Mouse (Mus musculus) lung, postnatal 0 days (tissue): ENCODE measurements at regions not wholly inside any gene's neighbourhood (a gene's known extent, or its start where the extent isn't known, plus 50 kb on each side); places are given as distances from the start of the nearest gene placed in this dataset.

ENCODE experiments used
- CTCF ChIP-seq: IDR thresholded peaks from 2 replicates; pipeline ENCODE4 v1.5.1; 2016; ENCODE audit warnings: antibody characterized with exemption, mild to moderate bottlenecking
- EP300 ChIP-seq: IDR thresholded peaks from 2 replicates; pipeline ENCODE4 v1.6.1; 2016; ENCODE audit warnings: antibody characterized with exemption, mild to moderate bottlenecking, control low read depth

DNA sequence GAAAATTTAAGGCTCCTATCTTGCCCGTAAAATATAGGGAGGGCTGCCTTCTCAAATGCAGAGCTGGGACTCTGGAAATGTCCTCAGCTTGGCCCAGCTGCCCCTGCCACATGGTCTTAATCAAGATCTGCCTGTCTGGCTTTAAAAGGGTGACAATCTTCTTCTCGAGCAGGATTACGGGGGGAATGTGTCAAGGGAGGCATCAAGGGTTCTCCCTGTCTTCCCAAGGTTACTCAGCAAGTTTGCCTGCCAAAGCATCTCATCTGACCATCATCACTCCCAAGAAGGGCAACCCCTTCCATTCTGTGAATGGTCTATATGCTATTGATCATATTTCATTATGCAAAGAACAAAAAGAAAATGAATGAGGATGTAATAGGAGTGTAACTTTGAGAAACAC, 60.2 kb upstream of the Map3k1 start:
- TF ChIP-seq CTCF: no peak
- TF ChIP-seq EP300: no peak
